Mouse (Mus musculus): ENCODE data around the gene Mtfp1.
"Not testable (repeated sequence)": the region's sequence is repeated elsewhere in the genome, so short reads cannot be mapped to it uniquely, and the experiment has no call there.

Gene Mtfp1

DNA sequence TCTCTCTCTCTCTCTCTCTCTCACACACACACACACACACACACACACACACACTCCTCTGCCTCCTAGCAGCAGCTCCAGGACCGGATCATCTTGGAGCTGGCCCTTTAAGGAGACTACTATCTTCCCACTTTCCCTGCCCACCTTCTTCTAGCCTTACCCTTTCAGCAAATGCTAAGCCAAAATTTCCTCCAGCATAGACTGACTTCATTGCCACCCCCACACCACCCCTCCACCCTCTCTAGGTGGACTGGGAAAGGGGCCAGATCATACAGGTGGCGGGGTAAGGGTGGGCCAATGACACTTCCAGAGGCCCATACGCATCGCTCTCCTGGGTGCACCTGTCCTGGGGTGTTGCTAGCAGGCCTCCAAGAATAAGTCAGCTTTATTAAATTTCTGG lies 20.2 kb upstream of the Mtfp1 start:
- no peak for DNase-seq (ENCODE audit: low read depth, low spot score)

DNA sequence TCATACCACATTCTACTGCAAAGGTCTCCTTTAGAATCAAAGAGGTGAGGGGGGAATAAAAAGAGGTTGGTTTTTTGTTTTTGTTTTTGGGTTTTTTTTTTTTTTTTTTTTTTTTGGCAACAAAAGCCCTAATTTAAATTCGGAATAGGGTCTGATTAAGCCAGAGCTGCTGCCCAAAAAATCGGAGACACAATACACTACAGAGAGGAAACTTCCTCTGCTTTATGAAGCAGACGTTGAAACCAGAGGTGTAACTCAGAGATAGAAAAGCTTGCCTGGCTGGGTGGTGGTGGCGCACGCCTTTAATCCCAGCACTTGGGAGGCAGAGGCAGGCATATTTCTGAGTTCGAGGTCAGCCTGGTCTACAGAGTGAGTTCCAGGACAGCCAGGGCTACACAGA lies 19.3 kb upstream of the Mtfp1 start:
- DNase-seq (ENCODE audit: low read depth, low spot score) = not testable (repeated sequence)

DNA sequence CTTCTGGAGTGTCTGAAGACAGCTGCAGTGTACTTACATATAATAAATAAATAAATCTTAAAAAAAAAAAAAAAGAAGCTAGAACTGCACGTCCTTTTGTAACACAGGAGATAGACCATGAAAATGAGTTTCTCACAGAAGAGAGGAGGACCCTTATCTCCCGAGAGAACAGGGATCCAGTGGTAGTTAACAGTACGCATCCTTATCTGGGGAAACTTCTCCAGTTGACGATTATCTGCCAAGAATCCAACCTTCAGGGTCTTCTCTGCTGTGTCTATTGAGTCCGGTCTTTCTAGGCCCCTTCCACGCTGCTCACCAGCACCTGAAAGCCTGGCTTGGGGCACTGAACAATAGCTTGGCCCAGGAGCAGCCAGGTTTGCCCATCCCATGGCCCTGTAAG lies 18.7 kb upstream of the Mtfp1 start:
- no peak for DNase-seq (ENCODE audit: low read depth, low spot score)

- DNase-seq (ENCODE audit: low read depth, low spot score) = no peak
Measured at GRCm38 (mm10) chr11:4113496-4113895, 18.3 kb upstream of the Mtfp1 start.

- no peak for DNase-seq (ENCODE audit: low read depth, low spot score)
Measured at GRCm38 (mm10) chr11:4112861-4113260, 17.6 kb upstream of the Mtfp1 start.

DNA sequence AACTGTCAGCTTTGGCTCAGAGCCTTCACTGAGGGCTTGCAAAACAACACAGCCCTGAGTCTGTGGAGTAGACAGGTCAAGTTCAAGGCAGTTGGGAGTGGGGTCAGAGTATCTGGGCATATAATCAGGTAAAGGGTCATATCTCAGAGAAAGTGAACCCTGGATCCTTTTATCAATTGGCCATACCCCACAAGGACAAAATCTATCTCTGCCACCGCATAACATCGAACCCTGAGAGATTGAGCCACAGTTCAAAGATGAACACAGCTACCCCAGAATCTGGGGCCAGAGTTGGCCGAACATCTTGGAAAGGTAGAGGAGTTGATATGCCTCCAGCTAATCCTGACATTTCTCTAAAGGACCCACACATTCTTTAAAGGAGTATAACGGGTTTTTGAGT lies 16.8 kb upstream of the Mtfp1 start:
- DNase-seq (ENCODE audit: low read depth, low spot score) = no peak

- DNase-seq (ENCODE audit: low read depth, low spot score) = no peak
Measured at GRCm38 (mm10) chr11:4108691-4109090, 13.4 kb upstream of the Mtfp1 start.

DNA sequence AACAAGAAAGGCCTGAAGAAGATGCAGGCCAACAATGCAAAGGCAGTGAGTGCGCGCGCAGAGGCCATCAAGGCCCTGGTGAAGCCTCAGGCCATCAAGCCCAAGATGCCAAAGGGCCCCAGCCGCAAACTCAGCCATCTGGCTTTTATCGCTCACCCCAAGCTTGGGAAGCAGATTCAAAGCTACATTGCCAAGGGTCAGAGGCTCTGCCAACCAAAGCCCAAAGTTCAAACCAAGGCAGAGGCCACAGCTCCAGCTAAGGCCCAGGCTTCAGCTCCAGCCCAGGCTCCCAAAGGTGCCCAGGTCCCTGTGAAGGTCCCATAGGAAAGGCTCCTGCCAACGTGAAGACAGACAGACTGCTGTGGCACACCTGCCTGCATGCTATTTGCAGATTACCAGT lies 12.7 kb upstream of the Mtfp1 start:
- DNase-seq (ENCODE audit: low read depth, low spot score) = not testable (repeated sequence)

GRCm38 (mm10) chr11:4105444-4105843 lies 10.2 kb upstream of the Mtfp1 start:
- DNase-seq (ENCODE audit: low read depth, low spot score) = no peak

DNA sequence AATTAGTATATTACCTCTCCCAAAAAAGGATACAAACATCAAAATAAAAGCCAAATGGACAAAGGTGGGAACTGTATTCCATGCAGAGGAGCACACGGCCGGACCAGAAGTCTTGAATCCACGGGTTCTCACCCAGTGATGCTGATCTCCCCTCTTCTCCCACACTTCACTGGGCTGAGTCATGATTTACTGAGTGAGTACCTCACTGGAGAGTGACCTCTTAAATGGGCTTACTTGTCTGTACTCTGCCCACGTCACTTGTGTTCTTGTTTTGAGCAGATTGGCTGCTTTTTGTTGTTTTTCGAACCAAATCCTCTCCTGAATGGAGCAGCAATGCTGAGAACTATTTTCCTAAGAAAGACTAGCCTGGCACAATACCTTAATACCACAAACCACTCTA lies 9.7 kb upstream of the Mtfp1 start:
- DNase-seq (ENCODE audit: low read depth, low spot score) = no peak

- DNase-seq (ENCODE audit: low read depth, low spot score) = no peak
Measured at GRCm38 (mm10) chr11:4103522-4103921, 8.3 kb upstream of the Mtfp1 start.

- DNase-seq (ENCODE audit: low read depth, low spot score) = no peak
Measured at GRCm38 (mm10) chr11:4101851-4102250, 6.6 kb upstream of the Mtfp1 start.

- DNase-seq (ENCODE audit: low read depth, low spot score) = no peak
Measured at GRCm38 (mm10) chr11:4099447-4099846, 4.2 kb upstream of the Mtfp1 start.

DNA sequence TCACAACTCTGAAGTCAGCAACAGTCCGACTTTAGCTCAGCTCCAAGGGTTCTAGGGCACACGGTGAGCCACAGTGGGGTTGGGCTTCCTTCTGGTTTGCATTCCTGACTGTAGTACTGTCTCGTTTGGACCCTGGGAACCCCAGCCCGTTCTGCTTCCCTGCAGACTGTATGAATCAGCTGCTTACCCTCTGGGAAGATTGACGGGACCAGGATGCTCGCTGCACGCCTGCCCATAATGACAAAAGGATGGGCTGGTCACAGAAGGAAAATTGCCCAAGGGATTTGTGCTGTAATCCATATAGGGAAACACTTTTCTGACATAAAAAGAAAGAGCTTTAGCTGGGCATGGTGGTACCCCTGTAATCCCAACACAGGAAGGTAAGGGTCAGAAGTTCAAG lies 3.6 kb upstream of the Mtfp1 start:
- DNase-seq (ENCODE audit: low read depth, low spot score) = no peak

GRCm38 (mm10) chr11:4098120-4098519 lies 2.9 kb upstream of the Mtfp1 start:
- no peak for DNase-seq (ENCODE audit: low read depth, low spot score)

- peak; percentile 35 for DNase-seq (ENCODE audit: low read depth, low spot score)
Measured at GRCm38 (mm10) chr11:4097091-4097621, 1.9 kb upstream of the Mtfp1 start.

- DNase-seq (ENCODE audit: low read depth, low spot score) = peak; percentile 99
Measured at GRCm38 (mm10) chr11:4096054-4096984, 1.1 kb upstream of the Mtfp1 start.

DNA sequence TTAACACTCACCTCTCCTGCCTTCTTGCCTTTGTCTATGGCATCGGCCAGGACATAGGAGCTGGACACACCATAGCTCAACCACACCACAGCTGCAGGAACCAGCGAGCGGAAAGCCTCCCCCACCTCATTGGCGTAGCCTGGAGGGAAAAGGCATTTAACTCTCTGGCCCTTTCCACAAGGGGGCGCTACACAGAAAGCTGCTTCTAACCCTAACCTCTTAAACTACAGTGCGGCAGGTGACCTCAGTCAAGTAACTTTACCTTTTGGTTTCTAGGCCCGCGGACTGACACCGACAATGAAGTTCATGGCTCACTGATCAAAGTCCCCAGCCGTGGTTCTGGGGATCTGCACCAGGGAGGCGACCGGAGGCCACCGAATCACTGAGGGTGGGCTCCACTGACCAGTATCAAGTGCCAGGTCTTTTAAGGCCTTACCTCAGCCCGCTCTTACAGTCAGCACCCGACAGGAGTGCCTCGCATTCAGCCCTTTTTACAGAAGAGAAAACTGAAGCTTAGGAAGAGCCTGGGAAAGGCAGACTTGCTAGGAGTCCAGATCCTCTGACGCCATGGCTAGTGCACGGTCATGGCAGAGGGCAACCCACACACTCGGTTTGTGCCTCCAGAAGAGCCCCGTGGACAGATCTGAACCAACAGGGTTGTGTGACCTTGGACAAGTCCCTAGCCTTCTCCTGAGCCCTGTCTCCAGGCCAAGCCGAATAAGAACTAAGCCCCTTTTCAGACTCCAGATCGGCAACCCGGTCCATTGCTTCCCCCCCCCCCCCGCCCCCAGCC lies 671 bp downstream of the Mtfp1 start:
- DNase-seq (ENCODE audit: low read depth, low spot score) = peak; percentile 93

- DNase-seq (ENCODE audit: low read depth, low spot score) = peak; percentile 68
Measured at GRCm38 (mm10) chr11:4093459-4094377, 1.5 kb downstream of the Mtfp1 start.

DNA sequence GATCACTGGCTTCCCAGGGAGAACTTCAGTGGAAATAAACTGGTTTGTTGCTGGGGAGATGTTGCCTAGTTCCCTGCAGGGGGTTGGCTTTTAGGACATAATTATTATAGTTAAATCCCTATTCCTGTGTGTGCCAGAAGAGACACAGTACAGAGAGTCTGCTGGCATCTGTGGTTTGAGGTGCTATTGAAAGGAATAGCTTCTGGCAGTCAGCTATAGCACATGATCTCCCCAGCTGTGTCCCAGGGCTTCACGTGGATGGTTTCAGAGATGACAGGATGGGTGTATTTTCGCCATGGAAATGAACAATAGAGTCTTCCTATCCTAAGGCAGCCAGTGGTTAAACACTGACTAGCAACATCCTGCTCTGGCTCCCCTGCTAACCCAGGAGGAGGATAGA lies 8.0 kb downstream of the Mtfp1 start:
- DNase-seq (ENCODE audit: low read depth, low spot score) = no peak

DNA sequence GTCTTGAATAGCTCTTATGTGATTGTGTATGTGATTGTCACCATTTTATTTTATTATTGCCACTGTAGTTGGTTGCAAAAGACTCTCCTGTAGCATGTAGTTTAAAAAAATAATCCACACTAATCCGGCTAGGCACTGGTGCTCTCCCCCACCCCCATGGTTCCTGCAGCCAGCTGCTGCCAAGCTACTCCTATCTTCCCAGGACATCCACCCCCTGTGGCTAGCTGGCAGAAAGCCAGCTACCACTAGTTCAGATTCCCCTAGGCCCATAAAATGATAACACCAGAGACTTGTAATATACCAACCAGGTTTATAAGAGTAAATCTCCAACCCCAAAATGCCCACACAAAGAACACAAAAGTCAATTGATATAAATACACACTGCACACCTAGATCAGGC lies 9.0 kb downstream of the Mtfp1 start:
- DNase-seq (ENCODE audit: low read depth, low spot score) = no peak
